Mouse (Mus musculus) ovary, adult 18-20 months (tissue): Measurements from ENCODE around the gene Rhox6.
"Not testable (repeated sequence)": the region's sequence is repeated elsewhere in the genome, so short reads cannot be mapped to it uniquely, and the experiment has no call there.

Source experiments
- DNase-seq: peaks from one replicate; pipeline ENCODE4 v3.0.0; 2022; ENCODE audit warnings: low spot score, mixed read lengths

Gene Rhox6

GRCm38 (mm10) chrX:37826610-37827009 lies at the start of gene Rhox6:
TSS of gene Rhox6 (plus strand) at chrX:37826910.
- DNase-seq, result not testable (repeated sequence)

- DNase-seq, result no peak
Observed at GRCm38 (mm10) chrX:37807286-37808080, 19.2 kb upstream of the Rhox6 start.

- DNase-seq, result no peak
Observed at GRCm38 (mm10) chrX:37809396-37809795, 17.3 kb upstream of the Rhox6 start.

- DNase-seq, result no peak
Observed at GRCm38 (mm10) chrX:37811179-37811578, 15.5 kb upstream of the Rhox6 start.

GRCm38 (mm10) chrX:37815665-37816064 lies 11.0 kb upstream of the Rhox6 start:
- DNase-seq, result no peak

- not testable (repeated sequence) for DNase-seq
Observed at GRCm38 (mm10) chrX:37831386-37831785, 4.7 kb downstream of the Rhox6 start, which contains the start of gene Rhox7a. TSS of gene Rhox7a (plus strand) at chrX:37831686.

GRCm38 (mm10) chrX:37871641-37872040 lies 44.9 kb downstream of the Rhox6 start:
- DNase-seq, result no peak

- DNase-seq, result peak; percentile 13
Observed at GRCm38 (mm10) chrX:37878844-37879243, 52.1 kb downstream of the Rhox6 start, which contains the start of gene Rhox8. TSS of gene Rhox8 (minus strand) at chrX:37878944.
